Mouse (Mus musculus) bone marrow macrophage, adult 2 months (primary cell): ENCODE results near the gene Polr2a.

Experiments
- CTCF ChIP-seq: IDR thresholded peaks from 2 replicates; pipeline ENCODE4 v1.5.1; 2012; ENCODE audit warnings: low read depth, mild to moderate bottlenecking, low read length, moderate library complexity
- POLR2A ChIP-seq: IDR thresholded peaks from 2 replicates; pipeline ENCODE4 v1.6.1; 2012; ENCODE audit warnings: mild to moderate bottlenecking, low read depth, low read length, borderline replicate concordance

GRCm38 (mm10) chr11:69777504-69778257 is 19.2 kb upstream of the Polr2a start:
- TF ChIP-seq CTCF (no peak), POLR2A (no peak)
